Mouse (Mus musculus): Measurements from ENCODE around the gene Olfr548-ps1.

GRCm38 (mm10) chr7:102517051-102517335 is 23.7 kb upstream of the Olfr548-ps1 start:
- no peak for TF ChIP-seq CTCF (IDR thresholded peaks at IDR 0.05; ENCODE audit: low read depth, low read length)
- TF ChIP-seq POLR2A (IDR thresholded peaks at IDR 0.05; ENCODE audit: borderline replicate concordance, low read depth, low read length), result no peak

Data from bone marrow macrophage, adult 2 months (primary cell).